Mouse (Mus musculus) testis, postnatal 14 days (tissue): Measurements from ENCODE around the gene Ifrd2.

Experiments used
- DNase-seq: peaks from one replicate; pipeline ENCODE4 v3.0.0; 2021; ENCODE audit warnings: low spot score

Ifrd2 gene

DNA sequence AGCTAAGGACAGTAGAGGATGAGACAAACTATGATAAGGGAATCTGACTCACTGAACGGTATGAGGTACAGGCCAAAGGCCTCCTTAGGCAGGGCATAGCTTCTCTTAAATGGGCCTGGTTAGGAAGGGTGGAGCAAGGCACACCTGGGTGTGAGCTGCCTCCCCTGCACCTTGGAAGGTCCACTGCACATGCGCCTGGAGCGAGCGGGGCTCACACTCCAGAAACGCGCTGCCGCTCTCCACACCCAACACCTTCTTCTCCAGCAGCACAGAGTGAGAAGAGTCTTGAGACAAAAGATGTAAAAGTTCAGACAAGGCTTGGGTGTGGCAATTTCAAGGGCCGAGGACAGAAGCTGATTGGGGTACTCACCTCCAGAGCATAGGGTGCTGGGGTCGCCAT lies 12.0 kb downstream of the Ifrd2 start:
- no peak for DNase-seq

- DNase-seq: no peak
These were observed 12.4 kb downstream of the Ifrd2 start for GRCm38 (mm10) chr9:107599842-107600241.

DNA sequence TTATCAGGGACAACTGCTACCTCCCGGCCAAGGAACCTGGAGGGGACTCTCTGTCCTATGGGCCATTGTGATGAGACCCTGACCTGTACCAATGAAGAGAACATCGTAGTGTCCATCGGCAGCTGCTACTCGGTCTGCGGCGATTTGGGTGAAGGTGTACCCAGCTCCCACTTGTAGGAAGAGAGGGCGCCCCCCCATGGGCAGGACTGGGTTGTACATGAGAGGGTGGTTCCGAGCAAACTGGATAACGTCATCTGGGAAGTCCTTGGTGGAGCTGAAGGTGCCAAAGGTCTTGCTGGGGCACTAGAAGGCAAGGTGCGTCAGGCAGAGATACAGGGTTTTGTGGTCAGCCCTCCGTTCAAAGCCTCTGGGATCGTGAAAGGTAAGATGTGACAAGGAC lies 13.3 kb downstream of the Ifrd2 start:
- DNase-seq: no peak

DNA sequence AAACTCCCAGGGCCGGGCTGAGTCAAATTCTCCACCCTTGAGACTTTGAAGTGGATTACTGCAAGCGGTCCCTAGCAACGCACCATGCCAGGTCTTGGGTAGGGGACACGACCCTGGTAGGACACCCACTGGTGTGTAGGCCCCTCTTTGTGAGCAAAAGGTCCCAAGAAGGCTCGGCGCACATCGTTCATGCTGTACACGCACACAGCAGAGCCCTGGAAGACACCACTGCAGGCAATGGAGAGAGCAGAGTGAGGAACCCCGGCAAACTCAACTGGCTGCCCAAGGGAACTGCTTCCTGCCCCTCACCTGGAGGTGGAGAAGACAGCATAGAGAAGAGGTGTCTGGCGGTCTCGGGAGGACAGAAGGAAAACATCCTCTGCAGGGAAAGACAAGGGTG lies 13.8 kb downstream of the Ifrd2 start:
- no peak for DNase-seq

DNA sequence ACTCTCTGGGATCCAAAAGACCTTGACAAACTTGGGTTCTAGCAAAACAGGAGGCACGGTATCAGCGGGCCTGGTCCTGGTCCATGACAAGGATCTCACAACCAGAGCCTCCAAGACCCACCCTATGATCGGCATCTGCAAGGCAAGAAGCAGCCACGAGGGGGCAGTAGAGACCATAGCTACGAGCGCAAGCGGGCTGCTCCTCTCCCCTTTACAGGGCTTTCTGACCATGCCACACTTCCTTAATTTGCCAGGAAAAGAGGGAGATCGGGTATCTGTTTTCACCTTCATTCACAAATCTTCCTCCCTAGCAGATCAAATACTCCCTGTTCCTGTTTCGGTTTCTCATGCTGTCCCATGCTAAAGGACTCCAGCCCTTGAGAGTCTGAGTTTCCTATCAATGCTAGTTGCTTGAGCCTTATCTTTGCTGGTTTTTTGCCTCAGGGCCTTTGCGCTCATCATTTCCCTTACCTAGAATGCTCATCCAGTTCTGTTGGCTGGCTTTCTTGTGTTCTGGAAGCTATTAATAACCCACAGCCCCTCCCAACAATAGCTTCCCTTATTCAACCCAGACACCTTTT lies 14.7 kb downstream of the Ifrd2 start:
- peak; percentile 81 for DNase-seq

GRCm38 (mm10) chr9:107603251-107603650 lies 15.8 kb downstream of the Ifrd2 start:
- no peak for DNase-seq

DNA sequence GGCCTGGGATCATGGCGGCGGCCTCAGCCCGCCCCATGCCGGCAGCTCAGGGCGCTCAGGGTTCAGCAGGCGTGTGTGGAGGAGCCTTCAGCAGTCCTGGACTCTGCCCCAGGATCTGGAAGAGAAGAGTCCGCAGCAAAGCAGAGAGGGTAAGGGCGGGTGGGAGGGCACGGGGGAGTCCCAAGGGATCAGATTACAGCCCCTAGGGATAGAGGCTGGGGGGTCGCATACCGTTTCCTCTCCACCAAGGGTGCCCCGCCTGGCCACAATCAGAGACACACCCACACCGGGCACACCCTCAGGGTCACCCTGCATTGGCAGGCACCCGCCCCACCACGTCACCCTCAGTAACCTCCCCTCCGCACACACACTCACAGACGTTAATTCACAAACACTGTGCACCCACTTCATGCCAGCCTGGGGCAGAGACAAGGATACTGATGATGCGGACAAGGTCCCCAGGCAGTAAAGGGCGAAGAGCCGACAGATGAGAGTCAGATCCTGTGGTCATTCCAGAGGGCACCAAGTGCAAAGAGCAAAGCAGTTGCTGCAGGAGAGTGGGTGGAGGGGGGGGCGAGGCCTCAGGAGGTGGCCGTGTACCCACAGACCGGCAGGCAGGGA lies 17.7 kb downstream of the Ifrd2 start:
- DNase-seq: no peak

DNA sequence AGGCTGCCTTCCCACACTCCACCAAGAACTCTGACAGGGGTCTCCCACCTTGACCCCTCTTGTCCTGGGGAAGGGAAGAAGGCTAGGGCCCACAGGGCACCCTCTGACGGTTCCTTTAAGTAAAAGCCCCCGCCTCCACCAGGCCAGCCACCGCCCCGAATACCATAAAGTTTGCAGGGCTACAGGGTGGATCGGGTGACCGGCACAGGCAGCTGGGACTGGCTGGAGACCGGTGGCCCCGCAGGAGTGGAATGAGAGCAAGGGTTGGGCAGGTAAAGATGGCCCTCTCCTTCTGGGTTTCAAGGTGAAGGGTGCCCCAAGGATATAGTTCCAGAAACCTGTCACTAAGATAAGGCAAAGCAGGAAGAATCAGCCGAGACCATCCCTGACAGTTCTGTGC lies 19.1 kb downstream of the Ifrd2 start:
- DNase-seq: no peak

DNA sequence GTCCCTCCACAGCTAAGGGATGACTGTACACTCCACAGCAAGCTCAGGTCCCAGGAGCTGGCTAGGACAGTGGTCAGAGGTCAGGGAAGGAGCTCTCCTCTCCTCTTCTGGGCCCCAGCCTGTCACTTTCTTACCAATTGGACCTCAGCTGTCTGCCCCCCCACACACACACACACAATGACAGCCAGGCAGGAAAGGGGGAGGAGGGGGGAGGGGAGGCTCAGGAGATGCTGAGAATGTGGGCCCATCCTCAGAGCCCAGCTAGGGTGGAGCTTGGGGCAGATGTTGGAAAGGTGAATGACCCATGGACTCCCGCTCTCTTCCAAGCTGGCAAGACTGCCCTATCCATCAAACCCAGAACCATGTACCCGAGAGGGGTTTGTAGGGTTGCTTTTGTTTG lies 19.6 kb downstream of the Ifrd2 start:
- DNase-seq: no peak

DNA sequence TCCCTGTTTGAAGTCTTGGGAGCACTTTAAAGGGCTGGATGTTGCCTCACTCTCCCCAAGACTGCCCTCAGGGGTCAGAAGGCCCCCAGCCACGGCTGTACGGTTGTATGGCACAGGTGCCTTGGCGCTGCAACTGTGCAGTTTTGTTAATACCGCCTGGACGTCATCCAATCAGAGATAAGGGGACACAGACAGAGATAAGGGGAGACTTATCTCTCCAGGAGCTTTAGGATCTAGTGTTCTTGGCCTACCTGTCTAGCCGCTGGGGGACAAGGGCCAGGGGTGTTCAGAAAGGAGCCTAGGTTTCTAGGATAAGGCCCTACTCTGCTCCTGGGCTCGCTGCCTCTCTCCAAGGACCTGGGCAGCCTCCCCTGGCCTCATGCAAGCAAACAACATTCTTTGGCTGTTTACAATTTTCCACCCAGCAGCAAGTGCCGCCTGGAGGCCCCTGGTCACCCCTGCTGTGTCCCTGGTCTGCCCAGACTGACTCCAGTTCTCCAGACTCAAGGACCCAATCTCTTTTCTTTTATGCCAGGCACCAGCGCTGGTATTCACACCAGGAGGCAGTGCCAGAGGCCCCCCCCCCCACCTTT lies 20.3 kb downstream of the Ifrd2 start:
- DNase-seq: no peak

DNA sequence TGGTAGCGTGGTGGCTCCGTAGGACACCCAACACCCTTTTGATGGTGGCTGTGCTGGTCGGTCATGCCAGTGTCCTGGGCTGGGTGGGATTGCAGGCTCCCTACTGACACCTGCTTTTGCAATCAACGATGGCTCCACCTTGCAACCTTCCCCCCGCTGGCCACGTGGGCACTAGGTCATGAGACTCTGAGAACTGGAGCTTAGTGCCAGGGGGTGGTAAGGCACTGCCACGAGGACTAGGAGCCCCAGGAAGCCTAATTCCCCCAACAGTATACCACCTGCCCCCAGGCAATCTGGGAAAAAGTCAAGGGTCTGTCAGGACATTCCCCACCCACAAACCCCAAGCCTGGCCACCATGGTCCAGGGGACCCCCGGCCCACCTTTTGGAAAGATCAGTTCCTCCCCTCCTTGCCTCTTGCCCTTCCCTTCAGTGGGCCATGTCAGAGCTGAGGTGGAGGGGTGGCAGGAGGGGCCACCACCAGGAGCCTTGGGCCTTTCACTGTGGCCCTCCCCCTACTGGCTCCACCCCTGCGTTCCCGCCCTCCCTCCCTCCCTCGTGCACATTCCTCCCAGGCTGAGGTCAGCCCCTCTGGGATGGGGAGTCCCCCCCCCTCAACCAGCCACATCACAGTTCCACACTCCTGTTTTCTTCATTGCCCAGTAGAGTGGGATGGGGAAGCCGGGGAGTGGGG lies 21.4 kb downstream of the Ifrd2 start, which contains the start of gene Sema3b:
Sema3b (minus strand) TSS at position 489 of the 692 bp plus-strand sequence.
- DNase-seq: no peak

DNA sequence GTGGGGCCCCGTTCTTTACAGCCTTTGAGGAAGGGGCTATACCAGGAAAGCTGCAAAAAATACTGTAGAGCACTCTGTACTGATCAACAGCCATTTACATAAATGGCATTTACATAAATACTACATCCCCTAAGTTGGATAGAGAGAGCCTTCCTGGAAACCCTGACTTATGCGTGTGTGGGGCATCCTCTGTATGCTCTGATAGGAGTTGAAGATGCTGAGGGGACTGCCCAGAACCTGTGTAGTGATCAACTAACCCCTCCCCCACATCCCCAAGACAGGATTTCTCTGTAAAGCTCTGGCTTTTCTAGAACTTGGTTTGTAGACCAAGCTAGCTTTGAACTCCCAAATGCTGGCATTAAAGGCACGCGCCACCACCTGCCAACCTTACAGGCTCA lies 22.0 kb downstream of the Ifrd2 start:
- DNase-seq: no peak

- no peak for DNase-seq
These were observed 24.2 kb downstream of the Ifrd2 start for GRCm38 (mm10) chr9:107611456-107612190.

- DNase-seq: peak; percentile 94
These were observed 24.9 kb downstream of the Ifrd2 start for GRCm38 (mm10) chr9:107612191-107612944.

DNA sequence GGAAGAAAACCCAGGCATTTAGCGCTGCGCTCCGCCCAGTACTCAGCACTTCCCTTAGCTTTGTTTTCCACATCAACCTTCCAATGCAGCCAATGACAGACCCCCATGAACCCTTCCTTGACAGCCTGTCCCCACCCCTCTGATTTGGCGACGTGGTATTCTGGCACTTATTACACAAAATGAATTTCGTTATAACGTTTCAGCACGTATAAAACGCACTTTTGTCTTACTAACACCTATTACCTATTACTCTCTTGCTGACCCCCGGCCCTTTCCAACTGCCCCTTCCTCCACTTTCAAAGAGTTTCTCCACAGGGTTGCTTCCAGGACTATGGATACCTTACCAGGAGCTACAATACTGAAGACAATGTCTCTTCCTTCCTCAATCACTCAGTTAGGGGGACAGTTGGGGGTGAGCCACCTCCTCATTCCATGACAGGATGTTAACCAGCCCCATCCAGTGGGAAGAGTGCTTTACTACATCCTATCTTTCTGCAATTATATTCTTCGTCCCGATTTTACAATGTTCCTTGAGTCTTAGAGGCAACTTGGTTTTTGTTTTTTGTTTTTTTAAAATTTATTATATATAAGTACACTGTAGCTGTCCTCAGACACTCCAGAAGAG lies 25.6 kb downstream of the Ifrd2 start:
- DNase-seq: no peak

GRCm38 (mm10) chr9:107615035-107615434 lies 27.6 kb downstream of the Ifrd2 start:
- no peak for DNase-seq

DNA sequence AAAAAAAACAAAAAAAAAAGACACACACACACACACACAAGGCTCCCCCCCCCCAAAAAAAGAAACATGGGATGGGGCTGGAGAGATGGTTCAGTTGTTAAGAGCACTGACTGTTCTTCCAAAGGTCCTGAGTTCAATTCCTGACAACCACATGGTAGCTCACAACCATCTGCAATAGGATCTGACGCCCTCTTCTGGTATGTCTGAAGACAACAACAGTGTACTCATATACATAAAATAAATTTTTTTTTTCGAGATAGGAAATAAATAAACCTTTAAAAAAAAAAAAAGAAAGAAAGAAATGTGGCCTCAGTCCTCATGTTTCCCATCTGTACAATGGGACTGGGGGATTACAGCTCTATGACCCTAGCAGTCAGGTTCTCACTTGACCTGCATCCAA lies 30.0 kb downstream of the Ifrd2 start:
- DNase-seq: no peak

- no peak for DNase-seq
These were observed 30.7 kb downstream of the Ifrd2 start for GRCm38 (mm10) chr9:107618098-107618497.

DNA sequence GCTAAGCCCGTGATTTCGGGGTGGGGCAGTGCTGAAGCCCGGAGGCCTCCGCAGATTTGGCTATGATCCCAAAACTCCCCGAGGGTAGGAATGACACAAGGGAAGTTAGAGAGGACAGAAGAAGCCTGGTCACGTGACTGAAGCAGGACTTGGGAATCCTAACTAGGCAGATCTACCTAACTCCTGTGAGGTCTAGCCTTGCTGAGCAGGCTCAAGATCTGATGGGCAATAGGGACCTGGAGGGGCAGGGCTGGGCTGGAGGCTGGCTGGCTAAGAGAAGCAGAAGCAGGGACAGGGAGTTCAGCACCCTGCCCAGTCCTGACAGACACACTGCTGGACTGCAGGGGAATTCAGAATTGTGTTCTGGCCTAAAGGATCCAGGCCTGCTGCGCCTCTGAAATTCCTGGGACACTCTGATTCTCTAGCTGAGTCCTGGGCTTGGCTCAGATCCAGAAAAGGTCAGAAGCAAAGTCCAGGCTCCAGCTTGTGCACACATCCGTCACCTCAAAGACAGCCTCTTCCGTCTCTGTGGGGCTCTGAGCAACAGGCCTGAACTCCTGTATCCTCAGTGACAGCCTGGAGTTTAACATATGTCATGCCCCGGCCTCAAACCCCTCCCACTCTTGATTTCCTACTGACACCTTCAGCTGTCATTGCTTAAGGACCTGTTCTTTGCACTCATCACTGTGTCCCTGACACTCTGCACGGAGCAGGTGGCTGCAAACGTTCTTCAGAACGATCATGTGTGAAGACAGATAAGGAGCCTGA lies 31.5 kb downstream of the Ifrd2 start:
- DNase-seq: no peak

GRCm38 (mm10) chr9:107619546-107619879 lies 32.1 kb downstream of the Ifrd2 start:
- no peak for DNase-seq

DNA sequence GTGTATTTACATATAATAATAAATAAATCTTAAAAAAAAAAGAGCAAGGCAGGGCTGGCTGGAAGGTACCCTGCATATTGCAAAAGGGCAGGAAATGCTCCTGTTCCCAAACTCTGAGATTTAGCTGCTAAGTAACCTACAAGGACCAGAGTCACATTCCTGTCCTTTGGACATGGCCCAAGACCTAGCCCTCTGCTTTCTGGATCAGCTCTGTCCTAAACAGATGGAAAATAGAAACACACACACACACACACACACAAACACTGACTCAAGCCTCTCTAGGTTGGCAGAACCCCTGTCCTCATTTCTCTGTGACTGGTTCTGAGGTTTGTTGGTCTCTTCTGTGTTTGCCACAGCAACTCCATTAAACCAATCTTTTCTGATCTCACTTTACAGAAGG lies 33.5 kb downstream of the Ifrd2 start:
- no peak for DNase-seq
